Mouse (Mus musculus) intestine, embryonic 15.5 days (tissue): Measurements from ENCODE around the gene Gorasp2. TPM values are rescaled to one million over a fixed set of nuclear protein-coding genes. Genes with fewer than 3 reads are reported as not detected.

ENCODE experiments used
- ATAC-seq: fragments of 200-750 bp; cut with Nextera tagmentation; 2 replicates; pipeline ENCODE4 v1.8.0; 2017; ENCODE audit warnings: moderate TSS enrichment, moderate library complexity
- H3K27ac ChIP-seq: fragments of 300-500 bp; sonication (generic); 2 replicates; pipeline ENCODE4 v1.5.1; 2015; ENCODE audit warnings: mild to moderate bottlenecking, inconsistent platforms
- H3K27me3 ChIP-seq: fragments of 300-500 bp; sonication (generic); replicated peaks from 2 replicates; pipeline ENCODE4 v1.6.1; 2015; ENCODE audit warnings: inconsistent platforms
- H3K36me3 ChIP-seq: fragments of 300-500 bp; sonication (generic); 2 replicates; pipeline ENCODE4 v1.6.1; 2015; ENCODE audit warnings: inconsistent platforms
- H3K4me1 ChIP-seq: fragments of 300-500 bp; sonication (generic); replicated peaks from 2 replicates; pipeline ENCODE4 v1.6.1; 2015; ENCODE audit warnings: inconsistent platforms
- H3K4me2 ChIP-seq: fragments of 300-500 bp; sonication (generic); replicated peaks from 2 replicates; pipeline ENCODE4 v1.6.1; 2015; ENCODE audit warnings: mild to moderate bottlenecking, inconsistent platforms
- H3K4me3 ChIP-seq: fragments of 300-500 bp; sonication (generic); replicated peaks from 2 replicates; pipeline ENCODE4 v1.5.1; 2015; ENCODE audit warnings: inconsistent platforms
- H3K9ac ChIP-seq: fragments of 300-500 bp; sonication (generic); 2 replicates; pipeline ENCODE4 v1.6.1; 2015; ENCODE audit warnings: inconsistent platforms
- H3K9me3 ChIP-seq: fragments of 300-500 bp; sonication (generic); 2 replicates; pipeline ENCODE4 v1.6.1; 2016; ENCODE audit warnings: inconsistent platforms
- WGBS: fragments of 180-500 bp; shearing (Covaris S2); methylation state at CpG from one replicate; pipeline ENCODE4 v1.1.7; 2015; 5-methylcytosine and 5-hydroxymethylcytosine counted together
- polyA plus RNA-seq: library from polyadenylated mRNA; unstranded; fragments of >200 nt; fragmentation: Nextera tagmentation; extraction: Ambion mirVana; gene quantifications from 2 replicates; pipeline ENCODE4 v1.2.1, GENCODE M21; 2015

Gorasp2 gene
- polyA plus RNA-seq = 163 and 172 TPM in 2 replicates

- peak within 1 kb of the TSS; percentile 93 for H3K27ac ChIP-seq
- no peaks in the 10 kb centered on the region for H3K27me3 ChIP-seq
- peak within 1 kb of the TSS; percentile 92 for H3K4me3 ChIP-seq
- 0 out of 2 replicates have a peak, but pooled peaks cover 3% of the 10 kb centered on the region for H3K4me1 ChIP-seq
- WGBS = 1% methylated on average over 64 of the region's 64 CpGs
- peak; percentile 95 for ATAC-seq
- H3K9ac ChIP-seq = peak within 1 kb of the TSS; percentile 96
- no peaks in the 10 kb centered on the region for H3K9me3 ChIP-seq
- peak within 1 kb of the TSS; percentile 72 for H3K4me2 ChIP-seq
- no peaks in the 10 kb centered on the region for H3K36me3 ChIP-seq
Measured at GRCm38 (mm10) chr2:70660887-70661714, at the start of gene Gorasp2. Gene Gorasp2, plus strand, starts transcription at chr2:70661576.

- Histone ChIP-seq H3K4me1 (no peaks in the 10 kb centered on the region), H3K9me3 (no peaks in the 10 kb centered on the region), H3K27ac (no peak overlapping the region), H3K36me3 (no peaks in the 10 kb centered on the region), H3K4me2 (no peak overlapping the region), H3K4me3 (no peak overlapping the region), H3K27me3 (no peaks in the 10 kb centered on the region), H3K9ac (no peak overlapping the region)
- ATAC-seq = no peak
- 90% methylated on average over 7 of the region's 7 CpGs for WGBS
Measured at GRCm38 (mm10) chr2:70614745-70615351, 46.5 kb upstream of the Gorasp2 start.

- H3K27me3 ChIP-seq = no peaks in the 10 kb centered on the region
- no peak overlapping the region for H3K27ac ChIP-seq
- H3K36me3 ChIP-seq = no peaks in the 10 kb centered on the region
- no peaks in the 10 kb centered on the region for H3K9me3 ChIP-seq
- no peak for ATAC-seq
- no peak overlapping the region for H3K4me2 ChIP-seq
- no peak overlapping the region for H3K9ac ChIP-seq
- H3K4me3 ChIP-seq = no peak overlapping the region
- WGBS = 72% methylated on average over 2 of the region's 2 CpGs
- no peaks in the 10 kb centered on the region for H3K4me1 ChIP-seq
Measured at GRCm38 (mm10) chr2:70616076-70616475, 45.3 kb upstream of the Gorasp2 start.

- no peak overlapping the region for H3K9ac ChIP-seq
- WGBS = 69% methylated on average over 3 of the region's 3 CpGs
- H3K9me3 ChIP-seq = no peaks in the 10 kb centered on the region
- H3K27me3 ChIP-seq = no peaks in the 10 kb centered on the region
- no peaks in the 10 kb centered on the region for H3K4me1 ChIP-seq
- H3K4me3 ChIP-seq = no peak overlapping the region
- H3K27ac ChIP-seq = no peak overlapping the region
- no peak overlapping the region for H3K4me2 ChIP-seq
- H3K36me3 ChIP-seq = no peaks in the 10 kb centered on the region
- no peak for ATAC-seq
Measured at GRCm38 (mm10) chr2:70616617-70617016, 44.8 kb upstream of the Gorasp2 start.

GRCm38 (mm10) chr2:70619232-70619835 is 42.0 kb upstream of the Gorasp2 start:
- Histone ChIP-seq H3K36me3 (no peaks in the 10 kb centered on the region), H3K9ac (no peak overlapping the region), H3K4me2 (no peak overlapping the region), H3K9me3 (no peaks in the 10 kb centered on the region), H3K27ac (no peak overlapping the region), H3K27me3 (no peaks in the 10 kb centered on the region), H3K4me1 (no peaks in the 10 kb centered on the region), H3K4me3 (no peak overlapping the region)
- 86% methylated on average over 6 of the region's 6 CpGs for WGBS
- no peak for ATAC-seq

GRCm38 (mm10) chr2:70620225-70620624 is 41.2 kb upstream of the Gorasp2 start:
- no peak overlapping the region for H3K27ac ChIP-seq
- WGBS = 31% methylated on average over 6 of the region's 6 CpGs
- no peak overlapping the region for H3K4me2 ChIP-seq
- no peaks in the 10 kb centered on the region for H3K36me3 ChIP-seq
- H3K9ac ChIP-seq = no peak overlapping the region
- H3K4me3 ChIP-seq = no peak overlapping the region
- ATAC-seq = no peak
- no peaks in the 10 kb centered on the region for H3K4me1 ChIP-seq
- H3K27me3 ChIP-seq = no peaks in the 10 kb centered on the region
- H3K9me3 ChIP-seq = no peaks in the 10 kb centered on the region

GRCm38 (mm10) chr2:70622244-70622643 is 39.1 kb upstream of the Gorasp2 start:
- ATAC-seq = no peak
- Histone ChIP-seq H3K4me3 (no peak overlapping the region), H3K9ac (no peak overlapping the region), H3K9me3 (no peaks in the 10 kb centered on the region), H3K4me1 (no peaks in the 10 kb centered on the region), H3K36me3 (no peaks in the 10 kb centered on the region), H3K27ac (no peak overlapping the region), H3K4me2 (no peak overlapping the region), H3K27me3 (no peaks in the 10 kb centered on the region)
- WGBS = 62% methylated on average over 4 of the region's 4 CpGs

- Histone ChIP-seq H3K27me3 (no peaks in the 10 kb centered on the region), H3K4me1 (no peaks in the 10 kb centered on the region), H3K4me3 (no peak overlapping the region), H3K9ac (no peak overlapping the region), H3K4me2 (no peak overlapping the region), H3K36me3 (no peaks in the 10 kb centered on the region), H3K9me3 (no peaks in the 10 kb centered on the region), H3K27ac (no peak overlapping the region)
- 64% methylated on average over 7 of the region's 7 CpGs for WGBS
- no peak for ATAC-seq
Measured at GRCm38 (mm10) chr2:70625761-70626160, 35.6 kb upstream of the Gorasp2 start.

- H3K4me2 ChIP-seq = no peak overlapping the region
- H3K36me3 ChIP-seq = no peaks in the 10 kb centered on the region
- no peaks in the 10 kb centered on the region for H3K4me1 ChIP-seq
- WGBS = 87% methylated on average over 12 of the region's 12 CpGs
- no peak overlapping the region for H3K4me3 ChIP-seq
- H3K27me3 ChIP-seq = no peaks in the 10 kb centered on the region
- no peak overlapping the region for H3K27ac ChIP-seq
- no peaks in the 10 kb centered on the region for H3K9me3 ChIP-seq
- no peak overlapping the region for H3K9ac ChIP-seq
- ATAC-seq = no peak
Measured at GRCm38 (mm10) chr2:70628397-70628796, 33.0 kb upstream of the Gorasp2 start.

- H3K4me2 ChIP-seq = peak overlapping the region; percentile 43
- no peaks in the 10 kb centered on the region for H3K36me3 ChIP-seq
- peak; percentile 82 for ATAC-seq
- no peaks in the 10 kb centered on the region for H3K27me3 ChIP-seq
- H3K4me3 ChIP-seq = peak overlapping the region; percentile 9; the same call in 1 of the 2 replicates
- H3K9me3 ChIP-seq = no peaks in the 10 kb centered on the region
- no peak overlapping the region for H3K27ac ChIP-seq
- no peaks in the 10 kb centered on the region for H3K4me1 ChIP-seq
- H3K9ac ChIP-seq = no peak overlapping the region
- WGBS = 20% methylated on average over 10 of the region's 10 CpGs
Measured at GRCm38 (mm10) chr2:70629339-70629761, 32.0 kb upstream of the Gorasp2 start.

GRCm38 (mm10) chr2:70629921-70630320 is 31.5 kb upstream of the Gorasp2 start:
- WGBS = 65% methylated on average over 3 of the region's 3 CpGs
- no peak overlapping the region for H3K4me2 ChIP-seq

GRCm38 (mm10) chr2:70631321-70631720 is 30.1 kb upstream of the Gorasp2 start:
- WGBS = 83% methylated on average over 1 of the region's 1 CpGs
- no peaks in the 10 kb centered on the region for H3K27me3 ChIP-seq
- no peak overlapping the region for H3K9ac ChIP-seq
- H3K27ac ChIP-seq = no peak overlapping the region
- no peaks in the 10 kb centered on the region for H3K9me3 ChIP-seq
- ATAC-seq = no peak
- H3K4me1 ChIP-seq = no peaks in the 10 kb centered on the region
- no peak overlapping the region for H3K4me3 ChIP-seq
- no peaks in the 10 kb centered on the region for H3K36me3 ChIP-seq
- H3K4me2 ChIP-seq = no peak overlapping the region

More at GRCm38 (mm10) chr2:70629921-70630320, 31.5 kb upstream of the Gorasp2 start:
- H3K4me3 ChIP-seq = no peak overlapping the region
- H3K27me3 ChIP-seq = no peaks in the 10 kb centered on the region
- peak; percentile 56; the same call in 1 of the 2 replicates for ATAC-seq
- H3K9ac ChIP-seq = no peak overlapping the region
- no peak overlapping the region for H3K27ac ChIP-seq
- H3K4me1 ChIP-seq = no peaks in the 10 kb centered on the region
- no peaks in the 10 kb centered on the region for H3K36me3 ChIP-seq
- H3K9me3 ChIP-seq = no peaks in the 10 kb centered on the region
